Mouse (Mus musculus): ENCODE data around the gene Cd44.

- no peak for TF ChIP-seq CTCF (IDR thresholded peaks at IDR 0.05; ENCODE audit: low read depth)
- TF ChIP-seq EP300 (IDR thresholded peaks at IDR 0.05; ENCODE audit: low read depth), result no peak
Measured at GRCm38 (mm10) chr2:102820225-102820711, 81.2 kb downstream of the Cd44 start.

Measured in heart, postnatal 0 days (tissue).